Mouse (Mus musculus) CH12.LX (cell line): ENCODE data around the gene Impdh1. TPM values are rescaled to one million over a fixed set of nuclear protein-coding genes. Genes with fewer than 3 reads are reported as not detected.

Experiments used
- DNase-seq: peaks from one replicate; pipeline ENCODE4 v3.0.0-alpha.2; 2013; ENCODE audit errors: extremely low read depth
- H3K27ac ChIP-seq: 2 replicates; pipeline ENCODE4 v1.5.1; 2012; ENCODE audit warnings: low read depth, mild to moderate bottlenecking, control low read depth, moderate library complexity; ENCODE audit not compliant: insufficient read depth
- H3K27me3 ChIP-seq: replicated peaks from 2 replicates; pipeline ENCODE3; 2012; ENCODE audit warnings: inconsistent platforms
- H3K36me3 ChIP-seq, 2 experiments: replicated peaks in 1 of 2; 2 replicates each; pipeline versions ENCODE3 to v1.6.1; 2012; ENCODE audit warnings: inconsistent platforms in 1 of 2, low read length in 1 of 2, mild to moderate bottlenecking in 1 of 2, mixed read lengths in 1 of 2, moderate library complexity in 1 of 2; ENCODE audit not compliant: control insufficient read depth in 1 of 2, insufficient read depth in 1 of 2
- H3K4me1 ChIP-seq, 2 experiments: 2 replicates each; pipeline ENCODE4 v1.6.1; 2012; ENCODE audit warnings: inconsistent platforms in 1 of 2, moderate library complexity in 1 of 2; ENCODE audit not compliant: insufficient read depth in 2 of 2, control insufficient read depth in 1 of 2
- H3K4me2 ChIP-seq: 2 replicates; pipeline ENCODE4 v1.6.1; 2012; ENCODE audit warnings: low read depth, mild to moderate bottlenecking, control low read depth; ENCODE audit not compliant: poor library complexity, insufficient read depth, severe bottlenecking
- H3K4me3 ChIP-seq, 3 experiments: fragments of 150-350 bp in 1 of 3; sonication (generic) in 1 of 3; replicated peaks in 1 of 3; 2 replicates each; pipeline versions ENCODE3 to v1.5.1; 2011 to 2012; ENCODE audit warnings: low read depth in 2 of 3, low read length in 2 of 3, mild to moderate bottlenecking in 2 of 3, moderate library complexity in 2 of 3, control low read depth in 1 of 3, improper control_type of control experiment in 1 of 3, inconsistent platforms in 1 of 3, mixed read lengths in 1 of 3; ENCODE audit not compliant: poor library complexity in 1 of 3
- H3K79me2 ChIP-seq: replicated peaks from 2 replicates; pipeline ENCODE4 v1.6.1; 2012; ENCODE audit warnings: mild to moderate bottlenecking, moderate library complexity; ENCODE audit not compliant: control insufficient read depth, poor library complexity, insufficient read depth, severe bottlenecking; ENCODE audit errors: extremely low read depth
- H3K9ac ChIP-seq: 2 replicates; pipeline ENCODE4 v1.6.1; 2012; ENCODE audit warnings: low read depth, mild to moderate bottlenecking, control low read depth, moderate library complexity; ENCODE audit not compliant: insufficient read depth
- H3K9me3 ChIP-seq: replicated peaks from 2 replicates; pipeline ENCODE3; 2012; ENCODE audit warnings: low read length, inconsistent platforms, mixed read lengths
- BHLHE40 ChIP-seq: IDR thresholded peaks from 2 replicates; pipeline ENCODE4 v1.6.1; 2011; ENCODE audit warnings: mild to moderate bottlenecking, low read depth, low read length, improper control_type of control experiment
- CHD2 ChIP-seq: IDR thresholded peaks from 2 replicates; pipeline ENCODE4 v1.6.1; 2011; ENCODE audit warnings: low read length, improper control_type of control experiment
- E2F4 ChIP-seq: IDR thresholded peaks from 2 replicates; pipeline ENCODE4 v1.6.1; 2011; ENCODE audit warnings: low read depth, low read length, improper control_type of control experiment; ENCODE audit not compliant: insufficient replicate concordance
- EP300 ChIP-seq: IDR thresholded peaks from 2 replicates; pipeline ENCODE4 v1.6.1; 2011; ENCODE audit warnings: low read length, improper control_type of control experiment
- ETS1 ChIP-seq: conservative IDR thresholded peaks from 2 replicates; pipeline ENCODE4 v1.6.1; 2012; ENCODE audit warnings: low read depth, mild to moderate bottlenecking, inconsistent platforms, low read length, improper control_type of control experiment, moderate library complexity
- GABPA ChIP-seq: IDR thresholded peaks from 2 replicates; pipeline ENCODE4 v1.6.1; 2012; ENCODE audit warnings: low read depth, low read length, improper control_type of control experiment, inconsistent platforms; ENCODE audit not compliant: insufficient replicate concordance
- HCFC1 ChIP-seq: IDR thresholded peaks from 2 replicates; pipeline ENCODE4 v1.6.1; 2012; ENCODE audit warnings: low read depth, mild to moderate bottlenecking, inconsistent platforms, low read length, improper control_type of control experiment
- KAT2A ChIP-seq: IDR thresholded peaks from 2 replicates; pipeline ENCODE4 v1.6.1; 2012; ENCODE audit warnings: low read length, improper control_type of control experiment, inconsistent platforms; ENCODE audit not compliant: insufficient replicate concordance
- MAFK ChIP-seq: IDR thresholded peaks from 2 replicates; pipeline ENCODE4 v1.6.1; 2011; ENCODE audit warnings: low read length, improper control_type of control experiment; ENCODE audit not compliant: insufficient replicate concordance
- MAX ChIP-seq: IDR thresholded peaks from 2 replicates; pipeline ENCODE4 v1.6.1; 2011; ENCODE audit warnings: low read length, improper control_type of control experiment
- MAZ ChIP-seq: IDR thresholded peaks from 2 replicates; pipeline ENCODE4 v1.6.1; 2012; ENCODE audit warnings: low read depth, mild to moderate bottlenecking, inconsistent platforms, low read length, improper control_type of control experiment, moderate library complexity
- MEF2A ChIP-seq: IDR thresholded peaks from 2 replicates; pipeline ENCODE4 v1.6.1; 2014; ENCODE audit warnings: low read depth, mild to moderate bottlenecking, inconsistent platforms, low read length, improper control_type of control experiment, borderline replicate concordance
- MXI1 ChIP-seq: IDR thresholded peaks from 2 replicates; pipeline ENCODE4 v1.6.1; 2011; ENCODE audit warnings: mild to moderate bottlenecking, low read depth, low read length, improper control_type of control experiment
- MYC ChIP-seq: IDR thresholded peaks from 2 replicates; pipeline ENCODE4 v1.6.1; 2011; ENCODE audit warnings: low read depth, mild to moderate bottlenecking, improper control_type of control experiment, low read length
- NELFE ChIP-seq: IDR thresholded peaks from 2 replicates; pipeline ENCODE4 v1.6.1; 2011; ENCODE audit warnings: low read depth, low read length, improper control_type of control experiment
- PAX5 ChIP-seq: IDR thresholded peaks from 2 replicates; pipeline ENCODE4 v1.6.1; 2012; ENCODE audit warnings: low read length, inconsistent platforms, mixed read lengths
- POLR2A ChIP-seq: IDR thresholded peaks from 2 replicates; pipeline ENCODE4 v1.6.1; 2011; ENCODE audit warnings: low read depth, mild to moderate bottlenecking, improper control_type of control experiment, low read length
- POLR2AphosphoS2 ChIP-seq: IDR thresholded peaks from 2 replicates; pipeline ENCODE4 v1.6.1; 2011; ENCODE audit warnings: low read depth, low read length, improper control_type of control experiment
- RAD21 ChIP-seq: IDR thresholded peaks from 2 replicates; pipeline ENCODE4 v1.6.1; 2011; ENCODE audit warnings: low read depth, mild to moderate bottlenecking, low read length, improper control_type of control experiment, moderate library complexity
- RCOR1 ChIP-seq: conservative IDR thresholded peaks from 2 replicates; pipeline ENCODE4 v1.6.1; 2012; ENCODE audit warnings: low read depth, mild to moderate bottlenecking, inconsistent platforms, low read length, improper control_type of control experiment
- SMC3 ChIP-seq: IDR thresholded peaks from 2 replicates; pipeline ENCODE4 v1.6.1; 2011; ENCODE audit warnings: low read depth, low read length, improper control_type of control experiment
- TBP ChIP-seq: conservative IDR thresholded peaks from 2 replicates; pipeline ENCODE4 v1.6.1; 2011; ENCODE audit warnings: low read depth, low read length, improper control_type of control experiment
- UBTF ChIP-seq: IDR thresholded peaks from 2 replicates; pipeline ENCODE4 v1.6.1; 2012; ENCODE audit warnings: low read depth, mild to moderate bottlenecking, inconsistent platforms, low read length, improper control_type of control experiment, moderate library complexity
- ZNF384 ChIP-seq: IDR thresholded peaks from 2 replicates; pipeline ENCODE4 v1.6.1; 2012; ENCODE audit warnings: low read depth, low read length, improper control_type of control experiment, inconsistent platforms
- dilution Hi-C: fragments of 300-500 bp; cut with MboI; formaldehyde crosslinking; loops from 2 replicates; pipeline ENCODE4 v1.14.3; 2020; ENCODE audit warnings: low sequenced_read_pairs; ENCODE audit not compliant: extremely low pct_unique_long_range_greater_than_20kb, extremely low pct_ligation_motif_present
- in situ Hi-C: fragments of 300-500 bp; cut with MboI; formaldehyde crosslinking; loops from 3 replicates; pipeline ENCODE4 v1.14.3; 2019; ENCODE audit warnings: low sequenced_read_pairs, low pct_ligation_motif_present, low pct_unique_long_range_greater_than_20kb, mixed read lengths
- polyA plus RNA-seq: library from polyadenylated mRNA; unstranded; fragments of >175 nt; gene quantifications from 2 replicates; pipeline ENCODE4 v1.2.1, GENCODE M21; 2012; ENCODE audit warnings: low read depth; ENCODE audit not compliant: insufficient read length
- total RNA-seq, 2 experiments: library from RNA; depleted of rRNA; stranded (reverse); fragments of 300-350 nt in 1 of 2; fragments of >200 nt in 1 of 2; gene quantifications; 2 replicates each; pipeline ENCODE4 v1.2.3; 2012 to 2014

Impdh1 gene
- total and polyA plus RNA-seq, 3 experiments = 3.1 to 19.6 (median 14.9) TPM

GRCm38 (mm10) chr6:29214245-29214644 is 1.9 kb downstream of the Impdh1 start:
- H3K36me3 ChIP-seq = peaks cover 0 to 2% of the 10 kb centered on the region in 2 experiments
- no peak overlapping the region for H3K4me2 ChIP-seq
- H3K9ac ChIP-seq = no peak overlapping the region
- H3K79me2 ChIP-seq = 0 out of 2 replicates have a peak, but pooled peaks cover under 1% of the 10 kb centered on the region
- no peaks in the 10 kb centered on the region for H3K9me3 ChIP-seq
- no peak for DNase-seq
- in situ Hi-C loops (no loop called here), dilution Hi-C loops (no loop called here)
- H3K4me3 ChIP-seq = no peak overlapping the region
- H3K27me3 ChIP-seq = peaks cover 53% of the 10 kb centered on the region
- no peak overlapping the region for H3K27ac ChIP-seq
- TF ChIP-seq ETS1 (no peak), MAX (no peak), MYC (no peak), MXI1 (no peak), BHLHE40 (no peak), PAX5 (no peak), NELFE (no peak), SMC3 (no peak), UBTF (no peak), RAD21 (no peak), KAT2A (no peak)
- TF ChIP-seq, all 38 proteins: peak for 0
- H3K4me1 ChIP-seq = peaks cover 10 to 57% of the 10 kb centered on the region in 2 experiments

- dilution Hi-C loops = no loop called here
- Histone ChIP-seq H3K9ac (no peak overlapping the region), H3K4me2 (no peak overlapping the region), H3K36me3 (peaks cover 0 to 6% of the 10 kb centered on the region in 2 experiments), H3K9me3 (no peaks in the 10 kb centered on the region), H3K4me3 (no peak overlapping the region), H3K4me1 (peaks cover 10 to 65% of the 10 kb centered on the region in 2 experiments), H3K79me2 (0 out of 2 replicates have a peak, but pooled peaks cover 2% of the 10 kb centered on the region), H3K27me3 (peaks cover 53% of the 10 kb centered on the region), H3K27ac (no peak overlapping the region)
- no peak for DNase-seq
- no peak for TF ChIP-seq NELFE
- TF ChIP-seq ZNF384 = no peak
- no peak for TF ChIP-seq CHD2
- in situ Hi-C loops = no loop called here
Measured at GRCm38 (mm10) chr6:29213436-29213835, 2.7 kb downstream of the Impdh1 start.

GRCm38 (mm10) chr6:29211806-29212492 is 4.2 kb downstream of the Impdh1 start:
- peak overlapping the region; percentile 27; the same call in 1 of the 2 replicates for H3K27ac ChIP-seq
- H3K4me1 ChIP-seq = peaks cover 10 to 71% of the 10 kb centered on the region in 2 experiments
- 0 out of 2 replicates have a peak, but pooled peaks have one; percentile 36 for TF ChIP-seq MEF2A
- TF ChIP-seq RAD21 = no peak
- peak; percentile 76 for TF ChIP-seq POLR2A
- no peak for TF ChIP-seq TBP
- TF ChIP-seq ETS1 = peak; percentile 74
- TF ChIP-seq RCOR1 = 0 out of 2 replicates have a peak, but pooled peaks have one; percentile 52
- TF ChIP-seq PAX5 = no peak
- no peak for TF ChIP-seq EP300
- TF ChIP-seq MAFK = no peak
- TF ChIP-seq GABPA = no peak
- TF ChIP-seq POLR2AphosphoS2 = no peak
- TF ChIP-seq E2F4 = no peak
- TF ChIP-seq MAZ = peak; percentile 84
- TF ChIP-seq MYC = peak; percentile 78; the same call in 1 of the 2 replicates
- TF ChIP-seq BHLHE40 = peak; percentile 100
- no peak for TF ChIP-seq HCFC1

More at GRCm38 (mm10) chr6:29211806-29212492, 4.2 kb downstream of the Impdh1 start:
- Histone ChIP-seq H3K4me3 (peak overlapping the region; percentile 70 to 79 (median 76)), H3K79me2 (0 out of 2 replicates have a peak, but pooled peaks cover 2% of the 10 kb centered on the region), H3K9ac (peak overlapping the region; percentile 48), H3K36me3 (peaks cover 3 to 11% of the 10 kb centered on the region in 2 experiments), H3K4me2 (peak overlapping the region; percentile 80), H3K9me3 (no peaks in the 10 kb centered on the region), H3K27me3 (peaks cover 47% of the 10 kb centered on the region)
- dilution Hi-C loops (no loop called here), in situ Hi-C loops (no loop called here)
- peak; percentile 70 for DNase-seq
